Mouse (Mus musculus) thymus, adult 2 months (tissue): Measurements from ENCODE around the gene Fgd3.

Experiments
- CTCF ChIP-seq: fragments of 200-500 bp; IDR thresholded peaks from 2 replicates; pipeline ENCODE4 v1.5.1; 2012; ENCODE audit warnings: mild to moderate bottlenecking, control low read depth, low read length, moderate library complexity, borderline replicate concordance; ENCODE audit not compliant: control insufficient read depth, poor library complexity, insufficient read depth; ENCODE audit errors: extremely low read depth
- POLR2A ChIP-seq: fragments of 200-500 bp; IDR thresholded peaks from 2 replicates; pipeline ENCODE4 v1.6.1; 2012; ENCODE audit warnings: mild to moderate bottlenecking, low read length, control low read depth, moderate library complexity; ENCODE audit not compliant: control insufficient read depth, poor library complexity, insufficient read depth; ENCODE audit errors: extremely low read depth

DNA sequence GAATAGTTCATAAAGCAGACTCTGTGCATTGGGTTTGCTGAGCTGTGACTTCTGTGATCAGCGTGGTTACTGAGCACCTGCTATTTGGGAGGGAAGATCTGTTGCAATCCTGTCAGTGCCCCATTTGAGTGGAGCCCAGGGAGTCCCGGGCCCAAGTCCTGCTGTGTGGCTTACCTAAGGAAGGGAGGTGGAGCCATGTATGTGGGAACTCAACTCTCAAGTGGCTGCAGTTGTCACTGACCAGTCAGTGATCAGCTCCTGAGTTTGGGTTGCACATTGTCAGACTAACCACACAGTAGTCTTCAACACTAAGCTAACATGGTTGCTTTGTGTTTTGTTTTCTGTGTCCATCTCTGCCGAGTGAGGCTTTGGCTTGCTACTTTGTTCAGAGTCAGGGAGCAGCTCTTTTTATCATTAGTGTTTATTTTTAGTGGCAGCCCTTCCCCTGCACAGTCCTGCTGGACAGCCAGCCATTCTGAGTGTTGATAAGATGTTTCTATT, 40.8 kb upstream of the Fgd3 start:
- TF ChIP-seq POLR2A: no peak
- TF ChIP-seq CTCF: no peak
